Mouse (Mus musculus): ENCODE data around the gene Gm3149.
"Not testable (repeated sequence)": the region's sequence is repeated elsewhere in the genome, so short reads cannot be mapped to it uniquely, and the experiment has no call there.

Gm3149 gene

GRCm38 (mm10) chr14:4316983-4317382 is at the start of gene Gm3149:
TSS of gene Gm3149 (plus strand) at chr14:4317283.
- DNase-seq (ENCODE audit: low read depth, low spot score), result not testable (repeated sequence)

- DNase-seq (ENCODE audit: low read depth, low spot score), result not testable (repeated sequence)
Measured at GRCm38 (mm10) chr14:4269238-4269950, 47.7 kb upstream of the Gm3149 start.

- DNase-seq (ENCODE audit: low read depth, low spot score), result not testable (repeated sequence)
Measured at GRCm38 (mm10) chr14:4279828-4280227, 37.3 kb upstream of the Gm3149 start.

- not testable (repeated sequence) for DNase-seq (ENCODE audit: low read depth, low spot score)
Measured at GRCm38 (mm10) chr14:4334476-4335080, 17.5 kb downstream of the Gm3149 start, which contains the start of gene 2610042L04Rik. TSS of gene 2610042L04Rik (plus strand) at chr14:4334763.

GRCm38 (mm10) chr14:4335506-4335905 is 18.4 kb downstream of the Gm3149 start:
- not testable (repeated sequence) for DNase-seq (ENCODE audit: low read depth, low spot score)

- DNase-seq (ENCODE audit: low read depth, low spot score), result not testable (repeated sequence)
Measured at GRCm38 (mm10) chr14:4368991-4369390, 51.9 kb downstream of the Gm3149 start.

GRCm38 (mm10) chr14:4369691-4370090 is 52.6 kb downstream of the Gm3149 start:
- not testable (repeated sequence) for DNase-seq (ENCODE audit: low read depth, low spot score)
